Mouse (Mus musculus) heart, postnatal 0 days (tissue): ENCODE results near the gene Capn9.

Experiments used
- CTCF ChIP-seq: IDR thresholded peaks from 2 replicates; pipeline ENCODE4 v1.5.1; 2016; ENCODE audit warnings: antibody characterized with exemption, control low read depth, low read depth
- EP300 ChIP-seq: IDR thresholded peaks from 2 replicates; pipeline ENCODE4 v1.6.1; 2016; ENCODE audit warnings: antibody characterized with exemption, low read depth

DNA sequence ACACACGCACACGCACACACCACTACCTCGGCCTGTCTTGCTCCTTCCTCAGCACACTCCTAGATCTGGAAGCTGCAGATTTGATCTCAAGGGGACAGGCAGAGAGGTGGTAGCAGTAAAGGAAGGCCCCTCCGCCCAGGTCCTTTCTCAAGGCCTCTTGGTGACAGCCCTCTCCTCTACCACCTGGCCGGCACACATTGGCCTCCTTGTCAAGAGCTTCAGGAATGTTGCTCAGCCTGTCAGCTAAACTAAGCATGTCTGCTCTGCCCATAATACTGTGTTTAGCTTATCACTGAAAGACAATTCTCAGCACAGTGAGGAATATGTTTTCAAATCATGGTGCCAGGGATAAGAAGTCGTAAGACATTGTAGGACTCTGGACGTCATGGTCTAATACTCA, 19.7 kb upstream of the Capn9 start:
- TF ChIP-seq EP300 (no peak), CTCF (no peak)
